ENCODE assay signal across 11 mouse cellular contexts in the genomic region with DNA sequence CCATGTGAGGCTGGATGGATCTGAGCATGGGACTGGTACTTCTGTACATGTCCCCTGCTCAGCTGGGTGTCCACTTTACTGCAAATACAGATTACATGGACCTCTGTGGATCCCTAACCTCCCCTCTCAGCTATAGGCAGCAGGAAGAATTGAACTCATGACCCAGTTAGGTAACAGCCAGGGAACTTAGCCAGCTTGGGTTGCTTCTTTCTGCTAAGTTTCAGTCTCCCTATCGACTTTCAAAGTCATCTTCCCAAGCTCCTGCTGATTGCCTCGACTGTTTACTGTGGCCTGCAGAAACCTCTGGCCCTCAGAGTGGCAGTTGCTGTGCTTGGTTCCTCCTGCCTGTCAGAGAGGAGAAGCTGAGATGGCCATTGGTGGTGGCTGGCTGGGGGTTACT.
DNase-seq lines count a peak whose midpoint lies in the region; ATAC-seq and TF ChIP-seq lines count a peak whose summit lies in the region.
"Had no signal": no experiment of that assay in that cellular context is flagged by ENCODE, and none has a peak within 500 bp of the region (broad histone marks: within the 10 kb centered on the region; RNA-seq: fewer than 3 reads in every experiment).

No protein-coding gene starts in this region.

- ATAC-seq in kidney, embryonic 15.5 days (replicated peaks; ENCODE audit: low FRiP score), result peak; percentile 41; the same call in 1 of the 2 replicates
- ATAC-seq in liver, embryonic 11.5 days (replicated peaks; ENCODE audit: low FRiP score), result no peak; the same call in 1 of the 2 replicates
- ATAC-seq: CD4-positive, CD25-positive, alpha-beta regulatory T cell, adult 4 months; intestine, postnatal 0 days had no signal

- no peak for TF ChIP-seq RAD21 in MEL (IDR thresholded peaks at IDR 0.05; ENCODE audit: low read depth, low read length)

- peak in 1 of 2 experiments; percentile 28; a peak in 2 of 4 replicates for TF ChIP-seq EP300 in MEL (IDR thresholded peaks at IDR 0.05; ENCODE audit: low read depth in 1 of 2, low read length in 2 of 2)

- no peaks in the 10 kb centered on the region for H3K36me3 ChIP-seq in kidney, embryonic 15.5 days
- peaks cover 0 to 28% of the 10 kb centered on the region in 2 experiments; a peak in 2 of 4 replicates for H3K36me3 ChIP-seq in MEL (ENCODE audit: control insufficient read depth in 1 of 2, insufficient read depth in 2 of 2, low read length in 2 of 2)
- peaks cover 4% of the 10 kb centered on the region; the same call in 1 of the 2 replicates for H3K36me3 ChIP-seq in liver, embryonic 11.5 days (ENCODE audit: control insufficient read depth, insufficient read depth, low read length)
- H3K36me3 ChIP-seq: midbrain, embryonic 12.5 days had no signal

- WGBS in kidney, embryonic 15.5 days, result 5% methylated on average over 2 of the region's 2 CpGs
- WGBS in liver, embryonic 11.5 days, result 7% methylated on average over 2 of the region's 2 CpGs

- no peak; a peak in 1 of 4 replicates for TF ChIP-seq POLR2A in MEL (IDR thresholded peaks at IDR 0.05; ENCODE audit: control insufficient read depth in 1 of 2, insufficient read depth in 1 of 2, low read depth in 1 of 2, low read length in 2 of 2, poor library complexity in 1 of 2)

- H3K4me1 ChIP-seq in kidney, embryonic 15.5 days, result peaks cover 52% of the 10 kb centered on the region
- H3K4me1 ChIP-seq in MEL (ENCODE audit: control insufficient read depth in 1 of 2, insufficient read depth in 2 of 2, low read length in 2 of 2), result peaks cover 24 to 43% of the 10 kb centered on the region in 2 experiments
- peaks cover 16% of the 10 kb centered on the region for H3K4me1 ChIP-seq in brown adipose tissue, adult 24 weeks (ENCODE audit: control insufficient read depth, insufficient read depth, insufficient read length, low read length)
- peaks cover 61% of the 10 kb centered on the region for H3K4me1 ChIP-seq in liver, embryonic 11.5 days (replicated peaks; ENCODE audit: control insufficient read depth, insufficient read depth, low read length)

- no peak overlapping the region for H3K4me3 ChIP-seq in kidney, embryonic 15.5 days (replicated peaks)
- peak overlapping the region in 1 of 2 experiments; percentile 11; a peak in 1 of 4 replicates for H3K4me3 ChIP-seq in MEL (ENCODE audit: control insufficient read depth in 1 of 2, insufficient read depth in 1 of 2, low read depth in 2 of 2, low read length in 2 of 2)
- H3K4me3 ChIP-seq in brown adipose tissue, adult 24 weeks (ENCODE audit: insufficient read depth, low read depth, low read length), result no peak overlapping the region
- no peak overlapping the region for H3K4me3 ChIP-seq in liver, embryonic 11.5 days (ENCODE audit: low read depth, low read length)
- H3K4me3 ChIP-seq: midbrain, embryonic 12.5 days had no signal

- no peaks in the 10 kb centered on the region for H3K79me2 ChIP-seq in MEL (ENCODE audit: control insufficient read depth, insufficient read depth, low read length, poor library complexity)

- H3K27ac ChIP-seq in kidney, embryonic 15.5 days, result peak overlapping the region; percentile 85
- peak overlapping the region; percentile 49 for H3K27ac ChIP-seq in MEL (ENCODE audit: control insufficient read depth, low read depth, low read length)
- peak overlapping the region; percentile 38; the same call in 1 of the 2 replicates for H3K27ac ChIP-seq in brown adipose tissue, adult 24 weeks (replicated peaks; ENCODE audit: low read depth, low read length)
- H3K27ac ChIP-seq in liver, embryonic 11.5 days (ENCODE audit: low read depth, low read length), result peak overlapping the region; percentile 58
- H3K27ac ChIP-seq: midbrain, embryonic 12.5 days had no signal

- H3K9me3 ChIP-seq in kidney, embryonic 15.5 days (replicated peaks), result no peaks in the 10 kb centered on the region
- H3K9me3 ChIP-seq in MEL (replicated peaks; ENCODE audit: insufficient read depth, low read length), result no peaks in the 10 kb centered on the region
- no peaks in the 10 kb centered on the region for H3K9me3 ChIP-seq in liver, embryonic 11.5 days (ENCODE audit: control insufficient read depth, low read length)
- H3K9me3 ChIP-seq: midbrain, embryonic 12.5 days had no signal

- peak overlapping the region; percentile 43 for H3K4me2 ChIP-seq in kidney, embryonic 15.5 days
- peak overlapping the region; percentile 30 for H3K4me2 ChIP-seq in liver, embryonic 11.5 days
- H3K4me2 ChIP-seq: midbrain, embryonic 12.5 days had no signal

- no peak overlapping the region for H3K9ac ChIP-seq in kidney, embryonic 15.5 days
- H3K9ac ChIP-seq in MEL (ENCODE audit: control insufficient read depth, low read depth, low read length, poor library complexity, severe bottlenecking), result no peak overlapping the region
- H3K9ac ChIP-seq in liver, embryonic 11.5 days (ENCODE audit: low read depth, low read length), result 0 out of 2 replicates have a peak overlapping the region, but pooled peaks have one; percentile 30
- H3K9ac ChIP-seq: midbrain, embryonic 12.5 days had no signal

- no peak for DNase-seq in kidney, postnatal 14 days
- DNase-seq in MEL (ENCODE audit: low read depth, low spot score), result peak; percentile 66
- no peak for DNase-seq in liver, embryonic 11.5 days (ENCODE audit: low spot score)
- no peak for DNase-seq in embryo, embryonic 10 days (ENCODE audit: low spot score)
- no peak for DNase-seq in adrenal gland, adult 8-10 months
- no peak for DNase-seq in yolk sac, embryonic 10.5 days (ENCODE audit: low spot score)

- H3K27me3 ChIP-seq in kidney, embryonic 15.5 days, result no peaks in the 10 kb centered on the region
- H3K27me3 ChIP-seq in MEL (ENCODE audit: control insufficient read depth in 1 of 2, insufficient read depth in 2 of 2, low read length in 2 of 2), result no peaks in the 10 kb centered on the region
- H3K27me3 ChIP-seq in liver, embryonic 11.5 days (replicated peaks; ENCODE audit: control insufficient read depth, insufficient read depth, low read length), result no peaks in the 10 kb centered on the region
- H3K27me3 ChIP-seq: midbrain, embryonic 12.5 days had no signal

- TF ChIP-seq CTCF in MEL (IDR thresholded peaks at IDR 0.05 in 2 of 3, conservative IDR thresholded peaks at IDR 0.05 in 1 of 3; ENCODE audit: control insufficient read depth in 1 of 3, insufficient read depth in 1 of 3, low read depth in 2 of 3, low read length in 3 of 3, poor library complexity in 1 of 3, severe bottlenecking in 1 of 3), result no peak

TF ChIP-seq in MEL, 35 proteins besides CTCF, POLR2A, EP300 and RAD21:
- no peak for TF ChIP-seq ZKSCAN1 (IDR thresholded peaks at IDR 0.05; ENCODE audit: low read depth, low read length)
- no peak for TF ChIP-seq USF1 (IDR thresholded peaks at IDR 0.05; ENCODE audit: low read depth, low read length)
- TF ChIP-seq E2F4 (IDR thresholded peaks at IDR 0.05; ENCODE audit: borderline replicate concordance, low read depth, low read length), result no peak
- no peak for TF ChIP-seq MAFK (IDR thresholded peaks at IDR 0.05; ENCODE audit: borderline replicate concordance, low read depth, low read length)
- no peak for TF ChIP-seq GABPA (IDR thresholded peaks at IDR 0.05; ENCODE audit: low read depth, low read length)
- no peak; the same call in 1 of the 2 replicates for TF ChIP-seq MYB (IDR thresholded peaks at IDR 0.05; ENCODE audit: low read depth, low read length)
- TF ChIP-seq HCFC1 (IDR thresholded peaks at IDR 0.05; ENCODE audit: low read depth, low read length), result no peak
- TF ChIP-seq MEF2A (IDR thresholded peaks at IDR 0.05; ENCODE audit: extremely low read depth, insufficient replicate concordance, low read depth, low read length, poor library complexity, severe bottlenecking), result no peak
- no peak for TF ChIP-seq TBP (IDR thresholded peaks at IDR 0.05; ENCODE audit: low read depth, low read length)
- no peak for TF ChIP-seq UBTF (IDR thresholded peaks at IDR 0.05; ENCODE audit: borderline replicate concordance, insufficient read depth, low read depth, low read length)
- TF ChIP-seq TCF12 (IDR thresholded peaks at IDR 0.05; ENCODE audit: low read depth, low read length), result no peak; the same call in 1 of the 2 replicates
- TF ChIP-seq ELF1 (IDR thresholded peaks at IDR 0.05; ENCODE audit: low read depth, low read length), result no peak
- no peak for TF ChIP-seq USF2 (IDR thresholded peaks at IDR 0.05; ENCODE audit: borderline replicate concordance in 1 of 2, insufficient read depth in 1 of 2, low read depth in 1 of 2, low read length in 2 of 2)
- TF ChIP-seq MAZ (IDR thresholded peaks at IDR 0.05; ENCODE audit: low read depth, low read length), result no peak
- TF ChIP-seq SIN3A (IDR thresholded peaks at IDR 0.05; ENCODE audit: low read length), result no peak
- no peak for TF ChIP-seq MAX (IDR thresholded peaks at IDR 0.05; ENCODE audit: low read length)
- TF ChIP-seq KAT2A (conservative IDR thresholded peaks at IDR 0.05; ENCODE audit: low read depth, low read length), result no peak
